Mouse (Mus musculus) ES-E14 (cell line): ENCODE results near the gene Cmas.

Source experiments
- CHD2 ChIP-seq: IDR thresholded peaks from 2 replicates; pipeline ENCODE4 v1.6.1; 2014; ENCODE audit warnings: mild to moderate bottlenecking, low read depth, low read length, inconsistent platforms
- MAFK ChIP-seq: IDR thresholded peaks from 2 replicates; pipeline ENCODE4 v1.6.1; 2014; ENCODE audit warnings: mild to moderate bottlenecking, low read depth, low read length, inconsistent platforms; ENCODE audit not compliant: insufficient read depth
- ZC3H11A ChIP-seq: IDR thresholded peaks from 2 replicates; pipeline ENCODE4 v1.6.1; 2012; ENCODE audit warnings: low read depth, mild to moderate bottlenecking, inconsistent platforms, low read length, borderline replicate concordance
- ZNF384 ChIP-seq: IDR thresholded peaks from 2 replicates; pipeline ENCODE4 v1.6.1; 2012; ENCODE audit warnings: low read depth, low read length, inconsistent platforms

GRCm38 (mm10) chr6:142718167-142718566 is 38.3 kb upstream of the Cmas start:
- TF ChIP-seq MAFK (no peak), ZNF384 (no peak), CHD2 (no peak), ZC3H11A (no peak)
